Mouse (Mus musculus) c-Kit-negative CD71-positive TER-119-positive erythroid progenitor cells, embryonic 14.5 days (primary cell): ENCODE measurements around the gene Gins2.

Experiments
- DNase-seq: peaks from one replicate; pipeline ENCODE4 v3.0.0-alpha.2; 2013; ENCODE audit warnings: low read depth, low spot score

The Gins2 gene

DNA sequence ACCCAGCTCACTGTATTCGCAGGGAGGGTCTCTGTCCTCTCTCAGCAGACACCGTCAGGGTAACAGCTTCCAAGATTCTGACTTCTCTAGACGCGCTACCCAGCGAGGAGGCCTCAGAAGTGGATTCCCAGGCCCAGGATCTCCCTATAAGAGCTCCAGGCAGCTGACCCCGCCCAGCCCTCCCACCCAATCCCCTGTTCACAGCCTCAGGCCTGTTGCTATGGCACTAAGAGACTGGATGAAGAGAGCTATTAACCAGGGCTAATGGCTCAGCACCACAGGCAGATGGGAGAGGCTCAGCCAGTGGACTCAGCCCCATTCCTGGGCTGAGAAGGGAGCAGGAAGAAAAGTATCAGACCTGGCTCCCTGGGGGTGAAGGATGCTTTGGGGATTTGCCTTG lies 13.6 kb upstream of the Gins2 start:
- DNase-seq: no peak

DNA sequence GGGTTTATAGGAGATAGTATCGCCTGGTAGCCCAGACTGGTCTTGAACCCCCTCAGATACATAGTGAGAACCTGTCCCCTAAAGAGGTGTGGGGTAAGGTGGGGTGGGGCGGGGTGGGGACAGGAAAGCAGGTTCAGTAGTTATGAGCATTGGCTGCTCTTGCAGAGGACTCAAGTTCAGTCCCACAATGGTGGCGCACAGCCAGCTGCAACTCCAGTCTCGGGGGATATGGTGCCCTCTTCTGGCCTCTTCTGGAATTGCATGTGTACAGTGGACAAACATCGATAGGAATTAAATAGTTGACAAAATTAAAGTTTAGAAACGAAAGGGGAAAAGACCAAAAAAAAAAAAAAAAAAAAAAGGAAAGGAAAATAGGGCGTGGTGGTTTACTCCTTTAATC lies 10.4 kb upstream of the Gins2 start:
- peak; percentile 55 for DNase-seq

DNA sequence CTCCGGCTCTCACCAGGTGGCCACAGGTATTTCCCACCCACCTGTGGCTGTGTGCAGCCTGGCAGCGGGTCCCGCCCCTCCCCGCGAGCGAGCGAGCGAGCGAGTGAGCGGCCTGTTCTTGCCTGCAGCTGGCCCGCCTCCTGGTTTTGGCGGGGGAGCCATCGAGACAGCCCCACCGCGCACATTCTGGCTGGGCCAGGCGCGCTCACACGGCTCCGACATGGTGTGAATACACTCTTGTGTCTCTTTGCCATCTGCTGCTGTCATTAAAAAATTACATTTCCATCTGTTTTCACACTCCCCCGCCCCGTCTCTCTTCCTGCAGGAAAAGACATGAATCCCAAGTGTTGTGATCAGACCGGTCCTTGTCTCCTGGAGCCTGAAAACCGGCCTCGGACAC lies 9.5 kb upstream of the Gins2 start:
- DNase-seq: no peak

- DNase-seq: peak; percentile 63
Observed at GRCm38 (mm10) chr8:120595963-120596362, 6.9 kb upstream of the Gins2 start.

DNA sequence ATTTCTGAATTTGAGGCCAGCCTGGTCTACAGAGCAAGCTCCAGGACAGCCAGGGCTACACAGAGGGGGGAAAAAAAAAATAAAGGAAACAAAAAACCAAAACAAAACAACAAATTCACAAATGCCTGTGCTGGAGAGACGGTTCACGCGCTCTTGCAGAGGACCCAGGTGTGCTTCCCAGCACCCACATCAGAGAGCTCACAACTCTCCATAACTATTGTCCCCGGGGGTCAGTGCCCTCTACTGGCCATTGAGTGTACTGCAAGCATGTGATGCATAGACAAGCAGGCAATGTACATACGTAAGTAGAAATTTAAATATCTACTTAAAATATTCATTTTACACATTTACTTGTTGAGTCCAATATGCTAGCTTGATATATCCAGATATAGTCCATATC lies 5.5 kb upstream of the Gins2 start:
- peak; percentile 31 for DNase-seq

DNA sequence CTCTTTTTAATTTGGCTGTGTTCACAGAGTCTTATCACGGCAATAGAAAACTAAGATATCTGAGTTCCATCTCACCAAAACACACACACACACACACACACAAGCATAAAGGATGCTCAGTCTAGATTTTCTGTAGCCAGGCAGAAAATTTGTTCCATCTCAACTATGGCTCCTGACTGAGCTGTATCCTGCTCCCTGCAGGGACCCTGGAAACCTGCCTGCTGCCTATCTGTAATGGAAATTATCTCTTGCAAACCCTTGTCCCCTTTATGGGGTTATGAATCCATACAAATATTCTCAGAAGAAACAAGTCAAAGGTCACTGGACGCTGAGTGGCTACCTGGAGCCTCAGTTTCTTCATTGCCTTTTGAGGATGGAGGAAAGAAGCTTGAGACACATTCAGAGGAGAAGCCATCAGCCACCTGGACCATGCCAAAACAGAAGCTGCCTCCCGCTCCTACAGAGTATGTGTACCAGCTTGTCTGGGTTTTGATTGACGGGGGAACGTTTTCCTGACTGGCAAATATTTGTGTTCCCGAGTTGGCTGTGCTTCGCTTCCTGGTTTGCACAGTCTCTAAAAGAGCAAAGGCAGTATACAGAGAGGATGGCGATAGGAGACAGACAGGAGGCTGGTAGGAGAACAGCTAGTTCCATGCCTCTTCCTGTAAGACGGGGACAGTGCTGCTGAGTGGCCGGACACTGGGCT lies 2.6 kb upstream of the Gins2 start:
- no peak for DNase-seq

- no peak for DNase-seq
Observed at GRCm38 (mm10) chr8:120589921-120590320, 817 bp upstream of the Gins2 start.

DNA sequence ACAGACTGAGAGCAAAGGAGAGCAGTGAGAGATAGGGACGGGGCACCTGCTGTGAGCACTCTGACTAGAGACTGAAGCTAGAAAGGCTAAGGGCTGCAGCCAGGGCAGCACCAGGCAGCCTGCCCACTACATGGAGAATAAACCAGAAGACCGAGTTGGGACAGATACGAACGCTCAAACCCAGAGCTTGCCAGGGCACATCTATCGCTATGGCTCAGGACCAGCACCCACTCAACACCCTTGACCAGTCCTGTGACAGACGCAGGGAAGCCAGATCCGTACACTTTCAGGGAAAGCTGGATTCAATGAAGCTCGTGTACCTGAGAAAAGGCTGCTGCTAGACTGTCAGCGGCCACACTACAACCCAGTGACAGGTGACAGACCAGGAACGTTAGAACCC lies 3.6 kb downstream of the Gins2 start:
- DNase-seq: no peak

- DNase-seq: no peak
Observed at GRCm38 (mm10) chr8:120581811-120582210, 7.3 kb downstream of the Gins2 start.

GRCm38 (mm10) chr8:120581329-120581728 lies 7.8 kb downstream of the Gins2 start:
- DNase-seq: no peak

DNA sequence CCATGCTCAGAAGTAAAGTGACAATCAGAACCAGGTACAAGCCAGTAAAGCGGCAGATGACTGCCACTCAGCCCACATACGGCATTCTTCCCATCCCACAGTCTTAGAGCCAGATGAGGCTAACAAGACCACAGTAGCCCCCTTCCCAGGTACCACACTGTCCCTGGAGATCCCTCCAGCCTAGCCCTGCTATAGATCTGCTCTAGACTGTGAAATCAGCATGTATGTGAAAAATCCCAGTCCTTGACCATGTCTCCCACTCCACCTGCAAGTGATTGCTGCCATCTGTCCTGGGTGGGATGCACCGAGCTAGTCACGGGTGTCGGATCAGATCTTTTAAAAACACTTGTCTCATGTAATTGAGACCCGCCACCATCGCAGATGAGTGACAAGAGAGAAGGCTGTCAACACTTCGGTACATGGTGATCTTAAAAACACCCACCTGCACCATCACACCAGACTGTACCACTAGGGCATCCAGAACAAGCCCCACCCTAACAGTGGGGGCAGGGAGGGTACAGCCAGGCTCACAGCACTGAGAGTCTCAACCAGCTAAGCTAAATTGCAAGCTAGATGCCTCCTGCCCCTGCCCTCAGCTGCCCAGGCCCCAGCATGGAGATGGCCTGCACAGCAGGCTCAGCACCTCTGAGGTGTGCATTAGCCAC lies 8.6 kb downstream of the Gins2 start:
- DNase-seq: no peak

- DNase-seq: no peak
Observed at GRCm38 (mm10) chr8:120577821-120578220, 11.3 kb downstream of the Gins2 start.

DNA sequence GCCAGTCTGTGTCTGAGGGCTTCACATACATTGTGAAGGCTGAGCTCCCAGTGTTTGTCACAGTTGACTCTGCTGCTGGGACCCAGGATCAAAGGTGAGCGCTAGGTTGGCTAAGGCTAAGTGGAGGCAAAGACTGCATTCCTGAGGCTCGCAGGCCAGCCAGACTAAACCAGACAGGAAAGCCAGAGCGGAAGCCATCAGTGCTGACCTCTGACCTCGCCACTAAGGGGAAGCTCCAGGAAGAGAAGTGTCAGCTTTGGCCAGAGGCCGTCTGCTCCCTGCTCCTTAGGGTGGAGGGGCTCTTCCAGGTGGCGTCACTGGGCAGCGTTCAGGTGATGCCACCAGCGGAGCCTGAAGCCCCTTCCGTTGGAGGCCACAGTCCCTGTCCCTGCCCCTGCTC lies 13.3 kb downstream of the Gins2 start:
- DNase-seq: no peak

DNA sequence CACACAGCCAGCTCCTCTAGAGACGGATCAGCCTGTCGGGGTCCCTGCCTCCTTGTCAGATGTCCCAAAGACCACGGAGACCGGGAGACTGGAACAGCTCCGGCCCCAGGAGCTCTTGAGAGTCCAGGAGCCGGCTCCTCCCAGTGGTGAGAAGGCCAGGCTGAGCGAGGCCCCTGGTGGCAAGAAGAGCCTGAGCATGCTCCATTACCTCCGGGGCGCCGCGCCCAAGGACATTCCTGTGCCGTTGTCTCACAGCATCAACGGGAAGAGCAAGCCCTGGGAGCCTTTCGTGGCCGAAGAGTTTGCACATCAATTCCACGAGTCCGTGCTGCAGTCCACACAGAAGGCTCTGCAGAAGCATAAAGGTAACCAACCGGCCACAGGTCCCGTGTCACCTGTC lies 14.2 kb downstream of the Gins2 start:
- DNase-seq: no peak

DNA sequence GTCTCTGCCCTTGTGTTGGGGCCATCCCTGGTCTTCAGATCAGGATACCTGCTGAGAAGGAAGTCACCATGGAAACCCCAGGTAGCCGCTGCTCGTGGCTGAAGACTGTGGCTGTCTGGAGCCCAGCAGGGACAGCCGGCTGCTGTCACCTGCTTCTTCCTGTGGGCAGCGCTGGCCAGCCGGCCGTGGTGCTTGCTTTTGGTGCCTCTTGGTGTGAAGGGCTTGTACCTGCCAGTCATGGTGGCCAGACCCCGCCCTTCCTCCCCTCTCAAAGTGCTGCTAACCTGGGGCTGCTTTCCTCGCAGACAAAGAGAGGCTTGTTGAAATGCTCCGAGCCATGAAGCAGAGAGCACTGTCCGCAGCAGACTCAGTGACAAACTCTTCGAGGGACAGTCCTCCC lies 15.2 kb downstream of the Gins2 start:
- no peak for DNase-seq

GRCm38 (mm10) chr8:120572534-120572933 lies 16.6 kb downstream of the Gins2 start:
- no peak for DNase-seq

- no peak for DNase-seq
Observed at GRCm38 (mm10) chr8:120571561-120571960, 17.5 kb downstream of the Gins2 start.

DNA sequence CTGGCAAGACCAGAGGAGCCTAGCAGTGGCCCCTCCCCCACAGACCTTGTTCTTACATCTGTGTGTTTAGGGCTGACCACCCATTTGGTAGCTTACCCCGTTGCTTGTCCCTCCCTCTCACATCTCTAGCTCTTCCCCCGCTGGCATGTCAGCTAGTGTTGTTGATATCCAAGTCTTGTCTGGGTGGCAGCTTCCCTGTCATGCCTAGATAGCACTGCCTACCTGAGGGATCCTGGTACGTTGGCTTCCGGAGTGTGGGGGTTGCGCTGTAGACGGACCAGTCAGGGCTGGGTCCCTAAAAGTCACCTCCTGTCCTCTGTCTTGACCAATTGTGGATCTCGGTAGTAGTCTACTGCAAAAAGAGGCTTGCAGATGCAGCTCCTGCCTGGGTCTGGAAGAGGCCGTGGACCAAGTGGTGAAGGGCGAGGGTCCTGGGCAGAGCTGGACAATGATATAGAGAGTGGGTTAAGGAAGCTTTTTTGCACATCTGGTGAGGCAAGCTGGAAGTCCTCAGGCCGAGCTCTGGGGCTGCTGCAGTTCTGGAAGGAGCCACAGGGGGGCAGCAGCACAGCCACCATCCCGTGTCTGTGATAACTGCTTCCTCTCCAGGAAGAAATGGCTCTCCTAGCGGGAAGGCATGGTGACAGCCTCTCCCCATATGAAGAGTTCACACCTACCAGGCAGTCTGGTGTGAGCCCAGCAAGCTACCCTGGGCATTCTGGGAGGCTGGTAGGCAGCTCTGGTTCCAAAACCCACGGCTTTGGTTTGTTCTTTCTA lies 19.0 kb downstream of the Gins2 start:
- peak; percentile 57 for DNase-seq

DNA sequence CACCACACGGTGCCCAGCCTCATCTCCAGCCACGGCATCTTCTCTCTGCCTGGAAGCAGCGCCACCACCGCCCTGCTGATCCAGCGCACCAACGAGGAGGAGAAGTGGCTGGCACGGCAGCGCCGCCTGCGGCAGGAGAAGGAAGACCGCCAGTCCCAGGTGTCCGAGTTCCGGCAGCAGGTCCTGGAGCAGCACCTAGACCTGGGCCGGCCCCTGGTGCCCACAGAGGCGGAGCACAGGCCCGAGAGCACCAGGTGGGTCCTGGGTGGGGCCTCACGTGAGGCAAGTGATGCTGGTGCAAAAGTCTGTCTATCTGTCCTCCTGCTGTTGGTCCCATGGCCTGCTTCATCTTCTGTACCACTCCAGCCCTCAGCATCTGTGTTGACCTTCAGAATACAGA lies 20.0 kb downstream of the Gins2 start:
- no peak for DNase-seq

- DNase-seq: no peak
Observed at GRCm38 (mm10) chr8:120568164-120568798, 20.8 kb downstream of the Gins2 start.

DNA sequence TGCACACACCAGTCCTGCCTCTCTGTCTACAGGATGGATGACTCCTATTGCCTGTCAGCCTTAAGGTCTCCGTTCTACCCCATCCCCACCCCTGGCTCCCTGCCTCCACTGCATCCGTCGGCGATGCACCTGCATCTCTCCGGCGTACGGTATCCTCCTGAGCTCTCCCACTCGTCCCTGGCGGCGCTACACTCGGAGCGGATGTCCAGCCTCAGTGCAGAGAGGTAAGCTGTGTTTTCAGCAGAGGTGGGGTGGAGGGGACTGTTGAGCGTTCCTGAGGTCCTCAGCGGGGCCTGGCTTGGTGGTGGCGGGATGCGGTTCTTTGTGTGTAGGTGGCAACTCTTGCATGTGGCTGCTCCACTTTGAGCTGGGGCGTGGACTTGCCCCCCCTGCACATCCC lies 21.4 kb downstream of the Gins2 start:
- DNase-seq: no peak

- no peak for DNase-seq
Observed at GRCm38 (mm10) chr8:120566681-120567080, 22.4 kb downstream of the Gins2 start.
